In the genomic region with DNA sequence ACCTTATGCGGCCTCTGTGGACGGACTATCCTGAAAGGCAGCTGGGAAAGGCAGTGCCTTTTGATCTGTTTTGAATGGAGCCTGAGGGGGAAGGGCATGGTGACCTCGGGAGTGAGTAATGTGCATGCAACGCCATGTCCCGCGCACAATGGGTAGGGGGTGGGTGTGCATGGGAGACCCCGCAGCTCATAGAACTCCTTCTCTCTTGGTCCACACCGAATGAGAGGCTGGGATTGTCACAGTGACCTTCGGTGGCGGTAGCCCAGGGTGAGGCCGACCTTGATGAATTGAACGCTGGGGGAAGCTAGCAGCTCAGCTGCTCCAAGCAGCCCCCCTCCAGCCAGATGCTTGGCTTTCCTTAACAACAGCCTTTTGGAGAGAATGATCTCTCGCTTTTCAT, we compare ENCODE assay signal across 12 mouse cellular contexts.
DNase-seq lines count a peak whose midpoint lies in the region; ATAC-seq lines count a peak whose summit lies in the region.
"Had no signal": no experiment of that assay in that cellular context is flagged by ENCODE, and none has a peak within 500 bp of the region (broad histone marks: within the 10 kb centered on the region; RNA-seq: fewer than 3 reads in every experiment).

No protein-coding gene starts in this region.

- H3K4me3 ChIP-seq in hindbrain, embryonic 15.5 days, result no peak overlapping the region
- H3K4me3 ChIP-seq in neural tube, embryonic 12.5 days, result no peak overlapping the region
- H3K4me3 ChIP-seq: embryonic facial prominence, embryonic 15.5 days; heart, embryonic 12.5 days had no signal

- ATAC-seq in hindbrain, embryonic 15.5 days (ENCODE audit: low FRiP score, low read depth), result peak; percentile 67
- peak; percentile 89 for ATAC-seq in neural tube, embryonic 12.5 days (ENCODE audit: low FRiP score, low read depth)

- 5% methylated on average over 13 of the region's 13 CpGs for WGBS in hindbrain, embryonic 15.5 days
- WGBS in neural tube, embryonic 12.5 days, result 2% methylated on average over 13 of the region's 13 CpGs

- H3K36me3 ChIP-seq in hindbrain, embryonic 15.5 days, result no peaks in the 10 kb centered on the region
- H3K36me3 ChIP-seq in neural tube, embryonic 12.5 days, result no peaks in the 10 kb centered on the region
- H3K36me3 ChIP-seq: embryonic facial prominence, embryonic 15.5 days; heart, embryonic 12.5 days had no signal

- peak overlapping the region; percentile 0; the same call in 1 of the 2 replicates for H3K4me2 ChIP-seq in hindbrain, embryonic 15.5 days
- peak overlapping the region; percentile 41 for H3K4me2 ChIP-seq in neural tube, embryonic 12.5 days (replicated peaks)
- H3K4me2 ChIP-seq: embryonic facial prominence, embryonic 15.5 days; heart, embryonic 12.5 days had no signal

- H3K27me3 ChIP-seq in hindbrain, embryonic 15.5 days, result no peaks in the 10 kb centered on the region
- no peaks in the 10 kb centered on the region for H3K27me3 ChIP-seq in neural tube, embryonic 12.5 days (replicated peaks)
- H3K27me3 ChIP-seq: heart, embryonic 12.5 days had no signal

- H3K4me1 ChIP-seq in hindbrain, embryonic 15.5 days (replicated peaks), result peaks cover 43% of the 10 kb centered on the region
- peaks cover 50% of the 10 kb centered on the region for H3K4me1 ChIP-seq in neural tube, embryonic 12.5 days
- H3K4me1 ChIP-seq: embryonic facial prominence, embryonic 15.5 days had no signal

- no peak overlapping the region for H3K9ac ChIP-seq in hindbrain, embryonic 15.5 days
- 0 out of 2 replicates have a peak overlapping the region, but pooled peaks have one; percentile 33 for H3K9ac ChIP-seq in neural tube, embryonic 12.5 days
- H3K9ac ChIP-seq: embryonic facial prominence, embryonic 15.5 days; heart, embryonic 12.5 days had no signal

- H3K27ac ChIP-seq in hindbrain, embryonic 15.5 days (replicated peaks), result peak overlapping the region; percentile 31
- peak overlapping the region; percentile 73 for H3K27ac ChIP-seq in neural tube, embryonic 12.5 days
- H3K27ac ChIP-seq: embryonic facial prominence, embryonic 15.5 days had no signal

- no peaks in the 10 kb centered on the region for H3K9me3 ChIP-seq in hindbrain, embryonic 15.5 days
- H3K9me3 ChIP-seq in neural tube, embryonic 12.5 days, result no peaks in the 10 kb centered on the region
- H3K9me3 ChIP-seq: embryonic facial prominence, embryonic 15.5 days; heart, embryonic 12.5 days had no signal

- DNase-seq in adrenal gland, adult 8-10 months, result peak; percentile 19
- DNase-seq in embryo, embryonic 9.5 days (ENCODE audit: extremely low spot score), result peak; percentile 77
- DNase-seq in thymus, postnatal 10 days (ENCODE audit: low spot score in 2 of 2), result no peak
- no peak for DNase-seq in layer of hippocampus, postnatal 25 days (ENCODE audit: extremely low spot score in 1 of 2, low spot score in 1 of 2)
- no peak for DNase-seq in liver
- DNase-seq: kidney, adult 9 months; right cerebral cortex, postnatal 4 days; thymus, adult 18-20 months had no signal

Comparison
In these comparisons a context has a peak if more than half of its experiments do, and no peak if none do; other contexts are left out.
1. DNase-seq: peak in adrenal gland, adult 8-10 months (single experiment) and embryo, embryonic 9.5 days (single experiment); none in thymus, postnatal 10 days (0 of 2), layer of hippocampus, postnatal 25 days (0 of 2) and liver (single experiment).